Mouse (Mus musculus): ENCODE data around the gene Tnfrsf11a. TPM values are rescaled to one million over a fixed set of nuclear protein-coding genes. Genes with fewer than 3 reads are reported as not detected.

Gene Tnfrsf11a
- polyA plus RNA-seq, 2 experiments = 0.18 to 0.33 TPM

DNA sequence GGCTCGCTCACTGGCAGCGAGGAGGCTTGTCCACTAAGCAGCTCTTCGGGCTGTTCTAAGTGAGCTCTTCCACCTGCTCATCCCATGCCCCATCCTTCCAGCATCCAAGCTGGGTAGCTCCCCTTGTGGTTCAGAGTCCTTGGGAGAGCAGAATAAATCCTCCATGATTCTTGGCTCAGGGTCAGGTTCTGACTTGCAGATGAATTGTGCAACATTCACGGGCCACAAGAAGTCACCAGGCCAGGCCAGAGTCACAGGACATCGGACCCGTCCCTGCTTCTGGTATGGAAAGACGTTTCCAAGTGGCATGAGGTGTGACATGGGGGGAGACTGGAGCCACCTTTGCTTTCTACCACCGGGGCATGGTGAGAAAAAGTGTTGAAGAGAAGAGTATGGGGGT is 68.3 kb downstream of the Tnfrsf11a start:
- ATAC-seq (ENCODE audit: insufficient read depth) (no peak), DNase-seq (ENCODE audit: low read depth in 3 of 3, low spot score in 3 of 3) (no peak)
- Histone ChIP-seq H3K27me3 (ENCODE audit: control insufficient read depth, insufficient read depth, low read length) (peaks cover 10% of the 10 kb centered on the region), H3K4me3 (ENCODE audit: insufficient read depth in 1 of 2, low read depth in 2 of 2, low read length in 2 of 2) (no peak overlapping the region), H3K9ac (replicated peaks) (no peak overlapping the region), H3K36me3 (replicated peaks; ENCODE audit: control insufficient read depth, insufficient read depth, low read depth) (no peaks in the 10 kb centered on the region), H3K9me3 (ENCODE audit: control insufficient read depth, low read length) (no peaks in the 10 kb centered on the region), H3K4me1 (replicated peaks; ENCODE audit: control insufficient read depth in 2 of 2, insufficient read depth in 2 of 2, low read length in 1 of 2) (peaks cover 7 to 16% of the 10 kb centered on the region in 2 experiments; a peak in 3 of 4 replicates), H3K27ac (no peak overlapping the region), H3K4me2 (ENCODE audit: low read depth) (no peak overlapping the region)
- WGBS (ENCODE audit: insufficient replicate concordance) = 71% methylated on average over 8 of the region's 8 CpGs
- TF ChIP-seq CTCF (IDR thresholded peaks at IDR 0.05; ENCODE audit: low read depth) = no peak
- no peak for TF ChIP-seq EP300 (IDR thresholded peaks at IDR 0.05; ENCODE audit: low read depth)

DNA sequence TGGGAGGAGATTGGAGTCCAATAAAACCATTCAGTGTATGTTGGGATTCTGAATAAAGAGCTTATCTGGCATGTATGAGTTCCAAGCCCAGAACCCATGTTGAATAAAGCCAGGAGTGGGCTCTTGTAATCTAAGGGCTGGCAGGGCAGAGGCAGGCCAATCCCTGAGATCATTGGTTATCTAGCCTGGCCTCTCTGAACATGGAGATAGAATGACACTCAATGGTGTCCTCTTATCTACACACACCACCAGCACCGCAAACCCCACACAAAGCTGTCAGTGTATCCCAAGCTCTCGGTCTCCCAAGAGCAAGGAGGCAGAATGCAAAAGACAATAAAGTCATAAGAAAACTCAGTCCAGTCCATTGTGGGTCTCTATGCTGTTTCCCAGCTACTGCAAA is 70.8 kb downstream of the Tnfrsf11a start:
- TF ChIP-seq CTCF (IDR thresholded peaks at IDR 0.05; ENCODE audit: low read depth) (no peak), EP300 (IDR thresholded peaks at IDR 0.05; ENCODE audit: low read depth) (peak; percentile 82)
- H3K27me3 ChIP-seq (ENCODE audit: control insufficient read depth, insufficient read depth, low read length) = no peaks in the 10 kb centered on the region
- no peak overlapping the region for H3K27ac ChIP-seq
- peaks cover 7 to 14% of the 10 kb centered on the region in 2 experiments; a peak in 3 of 4 replicates for H3K4me1 ChIP-seq (replicated peaks; ENCODE audit: control insufficient read depth in 2 of 2, insufficient read depth in 2 of 2, low read length in 1 of 2)
- no peak overlapping the region for H3K9ac ChIP-seq (replicated peaks)
- H3K36me3 ChIP-seq (replicated peaks; ENCODE audit: control insufficient read depth, insufficient read depth, low read depth) = no peaks in the 10 kb centered on the region
- H3K4me2 ChIP-seq (ENCODE audit: low read depth) = no peak overlapping the region
- 15% methylated on average over 2 of the region's 2 CpGs for WGBS (ENCODE audit: insufficient replicate concordance)
- DNase-seq (ENCODE audit: low read depth in 3 of 3, low spot score in 3 of 3) (peak; percentile 32 to 52 (median 45)), ATAC-seq (ENCODE audit: insufficient read depth) (peak; percentile 99)
- no peaks in the 10 kb centered on the region for H3K9me3 ChIP-seq (ENCODE audit: control insufficient read depth, low read length)
- no peak overlapping the region for H3K4me3 ChIP-seq (ENCODE audit: insufficient read depth in 1 of 2, low read depth in 2 of 2, low read length in 2 of 2)

DNA sequence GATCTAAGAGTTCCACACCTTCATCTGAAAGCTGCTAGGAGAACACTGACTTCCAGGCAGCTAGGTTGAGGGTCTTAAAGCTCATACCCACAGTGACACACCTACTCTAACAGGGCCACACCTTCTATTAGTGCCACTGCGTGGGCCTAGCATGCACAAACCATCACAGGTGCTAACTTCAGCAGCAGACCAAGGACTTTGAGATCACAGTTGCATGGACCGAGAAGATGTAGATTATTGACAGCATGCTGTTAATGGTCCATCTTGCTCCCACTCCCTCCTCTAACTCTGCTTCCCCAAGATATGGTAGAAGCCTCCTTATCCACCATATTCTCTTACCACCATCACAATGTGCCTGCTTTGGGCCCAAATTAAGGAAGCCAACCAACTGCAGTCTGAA is 79.2 kb downstream of the Tnfrsf11a start:
- DNase-seq (ENCODE audit: low read depth in 3 of 3, low spot score in 3 of 3) = no peak
- 60% methylated on average over 2 of the region's 2 CpGs for WGBS (ENCODE audit: insufficient replicate concordance)
- Histone ChIP-seq H3K9ac (replicated peaks) (no peak overlapping the region), H3K36me3 (replicated peaks; ENCODE audit: control insufficient read depth, insufficient read depth, low read depth) (no peaks in the 10 kb centered on the region), H3K4me3 (ENCODE audit: insufficient read depth in 1 of 2, low read depth in 2 of 2, low read length in 2 of 2) (no peak overlapping the region), H3K4me2 (ENCODE audit: low read depth) (no peak overlapping the region), H3K27ac (no peak overlapping the region), H3K9me3 (ENCODE audit: control insufficient read depth, low read length) (no peaks in the 10 kb centered on the region), H3K4me1 (replicated peaks; ENCODE audit: control insufficient read depth in 2 of 2, insufficient read depth in 2 of 2, low read length in 1 of 2) (peaks cover 0 to 6% of the 10 kb centered on the region in 2 experiments; a peak in 2 of 4 replicates), H3K27me3 (ENCODE audit: control insufficient read depth, insufficient read depth, low read length) (no peaks in the 10 kb centered on the region)
- TF ChIP-seq EP300 (IDR thresholded peaks at IDR 0.05; ENCODE audit: low read depth) (no peak), CTCF (IDR thresholded peaks at IDR 0.05; ENCODE audit: low read depth) (no peak)
- no peak for ATAC-seq (ENCODE audit: insufficient read depth)

DNA sequence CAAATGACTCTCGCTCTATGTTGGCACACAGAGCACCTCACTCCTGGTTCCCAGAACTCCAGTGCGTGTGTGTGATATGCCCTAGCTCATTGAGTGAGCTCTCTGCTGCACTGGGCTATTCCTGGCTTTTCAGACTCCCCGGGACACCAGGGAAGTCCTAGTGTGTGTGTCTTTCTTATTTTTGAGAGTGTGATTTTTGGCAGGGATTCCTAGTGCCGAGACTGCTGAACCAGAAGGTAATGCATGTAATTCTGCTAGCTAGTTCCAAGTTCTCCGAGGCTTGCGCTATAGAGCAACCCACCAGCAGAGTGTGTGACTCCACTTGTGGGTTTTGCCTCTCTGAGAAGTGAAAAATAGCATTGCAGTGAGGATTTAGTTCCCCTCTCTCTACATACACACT is 96.1 kb downstream of the Tnfrsf11a start:
- TF ChIP-seq EP300 (IDR thresholded peaks at IDR 0.05; ENCODE audit: low read depth) = no peak
- no peak for TF ChIP-seq CTCF (IDR thresholded peaks at IDR 0.05; ENCODE audit: low read depth)
- no peaks in the 10 kb centered on the region for H3K4me1 ChIP-seq (replicated peaks; ENCODE audit: control insufficient read depth in 2 of 2, insufficient read depth in 2 of 2, low read length in 1 of 2)
- ATAC-seq (ENCODE audit: insufficient read depth) (no peak), DNase-seq (ENCODE audit: low read depth in 3 of 3, low spot score in 3 of 3) (no peak)
- no peaks in the 10 kb centered on the region for H3K36me3 ChIP-seq (replicated peaks; ENCODE audit: control insufficient read depth, insufficient read depth, low read depth)
- 72% methylated on average over 6 of the region's 6 CpGs for WGBS (ENCODE audit: insufficient replicate concordance)
- H3K27me3 ChIP-seq (ENCODE audit: control insufficient read depth, insufficient read depth, low read length) = no peaks in the 10 kb centered on the region
- H3K4me3 ChIP-seq (ENCODE audit: insufficient read depth in 1 of 2, low read depth in 2 of 2, low read length in 2 of 2) = no peak overlapping the region
- no peak overlapping the region for H3K4me2 ChIP-seq (ENCODE audit: low read depth)
- no peak overlapping the region for H3K9ac ChIP-seq (replicated peaks)
- no peak overlapping the region for H3K27ac ChIP-seq
- H3K9me3 ChIP-seq (ENCODE audit: control insufficient read depth, low read length) = no peaks in the 10 kb centered on the region

DNA sequence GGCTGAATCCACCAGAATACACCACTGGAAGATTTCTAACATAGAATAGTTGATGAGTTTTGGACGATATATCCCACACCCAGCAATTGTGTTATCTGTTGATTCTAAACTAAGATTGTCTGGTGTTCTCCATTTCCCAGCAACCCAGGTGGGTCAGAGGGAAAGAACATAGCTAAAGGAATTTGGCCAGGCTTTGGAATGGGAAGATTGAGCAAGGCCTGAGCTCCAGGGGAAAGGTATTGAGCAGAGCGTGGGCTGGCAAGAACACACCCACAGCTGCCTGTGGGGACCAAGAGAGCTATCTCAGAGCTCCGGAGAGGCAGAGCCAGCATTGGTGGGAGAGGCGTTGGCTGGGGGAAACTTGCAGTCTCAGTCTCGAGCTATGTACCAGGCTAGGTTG is 97.3 kb downstream of the Tnfrsf11a start:
- H3K4me3 ChIP-seq (ENCODE audit: insufficient read depth in 1 of 2, low read depth in 2 of 2, low read length in 2 of 2) = no peak overlapping the region
- DNase-seq (ENCODE audit: low read depth in 3 of 3, low spot score in 3 of 3) (no peak), ATAC-seq (ENCODE audit: insufficient read depth) (no peak)
- TF ChIP-seq CTCF (IDR thresholded peaks at IDR 0.05; ENCODE audit: low read depth) (no peak), EP300 (IDR thresholded peaks at IDR 0.05; ENCODE audit: low read depth) (no peak)
- WGBS (ENCODE audit: insufficient replicate concordance) = 68% methylated on average over 5 of the region's 5 CpGs
- no peak overlapping the region for H3K4me2 ChIP-seq (ENCODE audit: low read depth)
- H3K9ac ChIP-seq (replicated peaks) = no peak overlapping the region
- no peaks in the 10 kb centered on the region for H3K27me3 ChIP-seq (ENCODE audit: control insufficient read depth, insufficient read depth, low read length)
- H3K27ac ChIP-seq = no peak overlapping the region
- H3K4me1 ChIP-seq (replicated peaks; ENCODE audit: control insufficient read depth in 2 of 2, insufficient read depth in 2 of 2, low read length in 1 of 2) = no peaks in the 10 kb centered on the region
- H3K9me3 ChIP-seq (ENCODE audit: control insufficient read depth, low read length) = no peaks in the 10 kb centered on the region
- H3K36me3 ChIP-seq (replicated peaks; ENCODE audit: control insufficient read depth, insufficient read depth, low read depth) = no peaks in the 10 kb centered on the region
